ENCODE assay signal across 7 mouse cellular contexts in the genomic region with DNA sequence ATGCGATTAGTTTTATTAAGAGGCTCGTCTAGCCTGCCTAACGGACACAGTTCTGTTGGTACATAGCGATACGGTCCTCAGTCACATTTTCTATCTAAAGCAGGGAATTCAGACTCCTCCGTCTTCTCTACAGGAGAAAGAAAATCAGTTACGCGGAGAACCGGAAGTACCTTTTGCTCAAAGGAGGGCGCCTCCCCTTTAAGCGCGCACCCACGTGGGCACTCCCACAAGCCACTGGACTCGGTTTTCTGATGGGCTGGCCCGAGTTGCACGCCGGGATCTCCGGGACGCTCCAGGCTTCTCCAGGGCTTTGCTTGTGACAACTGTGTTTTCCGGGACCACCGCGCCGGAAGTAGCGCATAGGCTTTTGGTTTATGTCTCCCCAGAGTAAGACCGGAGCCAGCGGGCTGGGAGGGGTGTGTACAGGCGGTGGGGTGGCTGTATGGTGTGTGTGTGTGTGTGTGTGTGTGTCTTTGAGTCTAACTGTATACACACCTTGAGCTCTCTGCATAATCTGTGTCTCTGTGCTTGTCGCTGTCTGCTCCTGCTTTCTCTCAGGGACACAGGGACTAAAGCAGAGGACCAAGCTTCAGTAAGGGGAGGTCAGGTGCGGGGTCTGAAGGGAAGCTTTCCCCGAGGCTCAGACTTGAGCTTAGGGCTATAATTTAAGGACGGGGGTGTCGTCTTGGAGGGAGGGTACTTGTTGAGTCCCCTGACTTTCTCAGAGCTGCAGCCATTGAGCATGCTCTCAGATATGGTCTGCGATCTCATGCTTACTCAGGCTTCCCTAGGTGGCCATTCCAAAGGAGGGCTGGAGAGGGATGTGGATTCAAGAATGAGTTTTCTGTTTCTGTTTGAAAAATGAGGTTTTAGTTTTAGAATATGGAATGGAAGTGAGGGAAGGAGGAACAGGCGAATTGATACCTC. TPM values are rescaled to one million over a fixed set of nuclear protein-coding genes. Genes with fewer than 3 reads are reported as not detected.
A peak's percentile ranks its signal among the peaks of the same experiment; 100 is the strongest.
DNase-seq lines count a peak whose midpoint lies in the region; ATAC-seq lines count a peak whose summit lies in the region.

Zfp59 (plus strand) TSS at position 285 of the 927 bp plus-strand sequence.

- peak within 1 kb of the TSS; percentile 86 for H3K27ac ChIP-seq in embryonic facial prominence, embryonic 10.5 days (replicated peaks)
- peak within 1 kb of the TSS; percentile 84 for H3K27ac ChIP-seq in limb, embryonic 10.5 days
- H3K27ac ChIP-seq in midbrain, embryonic 13.5 days: peak within 1 kb of the TSS; percentile 88

- H3K4me3 ChIP-seq in embryonic facial prominence, embryonic 10.5 days: peak within 1 kb of the TSS; percentile 71
- peak within 1 kb of the TSS; percentile 62 for H3K4me3 ChIP-seq in limb, embryonic 10.5 days
- H3K4me3 ChIP-seq in midbrain, embryonic 13.5 days (replicated peaks): peak within 1 kb of the TSS; percentile 53

- peak within 1 kb of the TSS; percentile 69 for H3K9ac ChIP-seq in midbrain, embryonic 13.5 days (replicated peaks)

- 3% methylated on average over 34 of the region's 34 CpGs for WGBS in embryonic facial prominence, embryonic 10.5 days
- WGBS in limb, embryonic 10.5 days: 4% methylated on average over 34 of the region's 34 CpGs
- WGBS in midbrain, embryonic 13.5 days: 4% methylated on average over 34 of the region's 34 CpGs

- H3K36me3 ChIP-seq in embryonic facial prominence, embryonic 10.5 days (replicated peaks): no peaks in the 10 kb centered on the region
- no peaks in the 10 kb centered on the region; the same call in 1 of the 2 replicates for H3K36me3 ChIP-seq in limb, embryonic 10.5 days
- H3K36me3 ChIP-seq in midbrain, embryonic 13.5 days: no peaks in the 10 kb centered on the region

- no peaks in the 10 kb centered on the region for H3K9me3 ChIP-seq in embryonic facial prominence, embryonic 10.5 days
- no peaks in the 10 kb centered on the region for H3K9me3 ChIP-seq in limb, embryonic 10.5 days (replicated peaks)
- H3K9me3 ChIP-seq in midbrain, embryonic 13.5 days: no peaks in the 10 kb centered on the region

- peaks cover 9% of the 10 kb centered on the region for H3K4me1 ChIP-seq in embryonic facial prominence, embryonic 10.5 days
- peaks cover 12% of the 10 kb centered on the region; the same call in 1 of the 2 replicates for H3K4me1 ChIP-seq in limb, embryonic 10.5 days
- peaks cover 21% of the 10 kb centered on the region for H3K4me1 ChIP-seq in midbrain, embryonic 13.5 days (replicated peaks)

- peak; percentile 99 for ATAC-seq in granulocyte monocyte progenitor cell, adult 5-6 weeks (replicated peaks; ENCODE audit: poor library complexity, severe bottlenecking)
- ATAC-seq in midbrain, embryonic 13.5 days: peak; percentile 98

- H3K27me3 ChIP-seq in embryonic facial prominence, embryonic 10.5 days (replicated peaks; ENCODE audit: low read depth, poor library complexity, severe bottlenecking): no peaks in the 10 kb centered on the region
- no peaks in the 10 kb centered on the region for H3K27me3 ChIP-seq in limb, embryonic 10.5 days (ENCODE audit: low read depth, poor library complexity, severe bottlenecking)
- H3K27me3 ChIP-seq in midbrain, embryonic 13.5 days: no peaks in the 10 kb centered on the region

- peak; percentile 89 for DNase-seq in adrenal gland, postnatal 10 days
- DNase-seq in embryonic facial prominence, embryonic 10.5 days (ENCODE audit: low spot score): peak; percentile 93
- peak; percentile 92 for DNase-seq in kidney, adult 11 months
- DNase-seq in limb, embryonic 10.5 days (ENCODE audit: low spot score): peak; percentile 88
- peak; percentile 59 for DNase-seq in spleen, adult 12 weeks (ENCODE audit: low spot score)

- H3K4me2 ChIP-seq in midbrain, embryonic 13.5 days (replicated peaks): peak within 1 kb of the TSS; percentile 68

RNA-seq across cellular contexts. Expression of gene Zfp59, which starts in this region (rescaled TPM):
- total RNA-seq in adrenal gland, postnatal 10 days (2021): 1 to 10 TPM; 2.5 to 4.3 TPM
- polyA plus RNA-seq in embryonic facial prominence, embryonic 10.5 days (2016; fragmentation: Nextera tagmentation; extraction: Ambion mirVana): 10.1 and 10.2 TPM in 2 replicates
- total RNA-seq in granulocyte monocyte progenitor cell, adult 5-6 weeks (2014; fragmentation: Nextera tagmentation): 0.88 and 3.9 TPM in 2 replicates
- total RNA-seq in granulocyte monocyte progenitor cell, adult 5-6 weeks (2017): 7.4 and 8.9 TPM in 2 replicates
- 8.6 and 11.0 TPM in 2 replicates for polyA plus RNA-seq in limb, embryonic 10.5 days (2016; fragmentation: Nextera tagmentation; extraction: Ambion mirVana)
- polyA plus RNA-seq in midbrain, embryonic 13.5 days (2015; fragmentation: Nextera tagmentation; extraction: Ambion mirVana): 12.0 and 12.1 TPM in 2 replicates

Comparison
In these comparisons a context has a peak if more than half of its experiments do, and no peak if none do; other contexts are left out.
1. Peak in every context shown above with its lines: DNase-seq, ATAC-seq, H3K4me3 ChIP-seq and H3K27ac ChIP-seq.